Mouse (Mus musculus): Measurements from ENCODE around the gene Tmem200b.
A peak's percentile ranks its signal among the peaks of the same experiment; 100 is the strongest.

Tmem200b gene

GRCm38 (mm10) chr4:131910237-131910994 is 11.2 kb upstream of the Tmem200b start:
- DNase-seq (ENCODE audit: low read depth in 2 of 2, low spot score in 2 of 2): no peak

- DNase-seq (ENCODE audit: low read depth in 2 of 2, low spot score in 2 of 2): no peak
These were observed 10.1 kb upstream of the Tmem200b start for GRCm38 (mm10) chr4:131911521-131911920.

GRCm38 (mm10) chr4:131913526-131913925 is 8.0 kb upstream of the Tmem200b start:
- DNase-seq (ENCODE audit: low read depth in 2 of 2, low spot score in 2 of 2): no peak

- no peak for DNase-seq (ENCODE audit: low read depth in 2 of 2, low spot score in 2 of 2)
These were observed 7.4 kb upstream of the Tmem200b start for GRCm38 (mm10) chr4:131914046-131914643.

- no peak for DNase-seq (ENCODE audit: low read depth in 2 of 2, low spot score in 2 of 2)
These were observed 6.6 kb upstream of the Tmem200b start for GRCm38 (mm10) chr4:131914891-131915469.

GRCm38 (mm10) chr4:131915821-131916328 is 5.7 kb upstream of the Tmem200b start:
- no peak for DNase-seq (ENCODE audit: low read depth in 2 of 2, low spot score in 2 of 2)

GRCm38 (mm10) chr4:131916425-131916824 is 5.1 kb upstream of the Tmem200b start:
- peak; percentile 68 to 69 for DNase-seq (ENCODE audit: low read depth in 2 of 2, low spot score in 2 of 2)

GRCm38 (mm10) chr4:131917010-131917555 is 4.5 kb upstream of the Tmem200b start:
- DNase-seq (ENCODE audit: low read depth in 2 of 2, low spot score in 2 of 2): no peak

GRCm38 (mm10) chr4:131918026-131918533 is 3.5 kb upstream of the Tmem200b start:
- DNase-seq (ENCODE audit: low read depth in 2 of 2, low spot score in 2 of 2): no peak

- DNase-seq (ENCODE audit: low read depth in 2 of 2, low spot score in 2 of 2): no peak
These were observed 2.7 kb upstream of the Tmem200b start for GRCm38 (mm10) chr4:131918711-131919500.

GRCm38 (mm10) chr4:131919506-131920140 is 1.9 kb upstream of the Tmem200b start:
- DNase-seq (ENCODE audit: low read depth in 2 of 2, low spot score in 2 of 2): no peak

- no peak for DNase-seq (ENCODE audit: low read depth in 2 of 2, low spot score in 2 of 2)
These were observed 1.4 kb upstream of the Tmem200b start for GRCm38 (mm10) chr4:131920141-131920594.

GRCm38 (mm10) chr4:131920595-131921351 is 798 bp upstream of the Tmem200b start:
- no peak for DNase-seq (ENCODE audit: low read depth in 2 of 2, low spot score in 2 of 2)

GRCm38 (mm10) chr4:131922404-131922803 is 833 bp downstream of the Tmem200b start:
- DNase-seq (ENCODE audit: low read depth in 2 of 2, low spot score in 2 of 2): no peak

- DNase-seq (ENCODE audit: low read depth in 2 of 2, low spot score in 2 of 2): no peak
These were observed 2.7 kb downstream of the Tmem200b start for GRCm38 (mm10) chr4:131924096-131924810.

- no peak for DNase-seq (ENCODE audit: low read depth in 2 of 2, low spot score in 2 of 2)
These were observed 7.6 kb downstream of the Tmem200b start for GRCm38 (mm10) chr4:131929146-131929545.

GRCm38 (mm10) chr4:131939459-131939858 is 17.9 kb downstream of the Tmem200b start:
- no peak for DNase-seq (ENCODE audit: low read depth in 2 of 2, low spot score in 2 of 2)

- DNase-seq (ENCODE audit: low read depth in 2 of 2, low spot score in 2 of 2): no peak
These were observed 19.3 kb downstream of the Tmem200b start for GRCm38 (mm10) chr4:131940846-131941245.

- DNase-seq (ENCODE audit: low read depth in 2 of 2, low spot score in 2 of 2): no peak
These were observed 26.3 kb downstream of the Tmem200b start for GRCm38 (mm10) chr4:131947848-131948247.
